Mouse (Mus musculus) intestine, postnatal 0 days (tissue): Measurements from ENCODE around the gene Tcf7l1. TPM values are rescaled to one million over a fixed set of nuclear protein-coding genes. Genes with fewer than 3 reads are reported as not detected.

ENCODE experiments used
- ATAC-seq: fragments of 200-750 bp; cut with Nextera tagmentation; 2 replicates; pipeline ENCODE4 v1.8.0; 2017; ENCODE audit warnings: mild to moderate bottlenecking, moderate TSS enrichment, moderate library complexity
- H3K27ac ChIP-seq: fragments of 300-500 bp; sonication (generic); 2 replicates; pipeline ENCODE4 v1.5.1; 2014; ENCODE audit warnings: mild to moderate bottlenecking, low read depth, low read length, moderate library complexity
- H3K27me3 ChIP-seq: fragments of 300-500 bp; sonication (generic); replicated peaks from 2 replicates; pipeline ENCODE4 v1.6.1; 2014; ENCODE audit warnings: low read length, mixed read lengths; ENCODE audit not compliant: control insufficient read depth, insufficient read depth
- H3K36me3 ChIP-seq: fragments of 300-500 bp; sonication (generic); 2 replicates; pipeline ENCODE4 v1.6.1; 2014; ENCODE audit warnings: mild to moderate bottlenecking, moderate library complexity; ENCODE audit not compliant: control insufficient read depth, insufficient read depth
- H3K4me1 ChIP-seq: fragments of 300-500 bp; sonication (generic); replicated peaks from 2 replicates; pipeline ENCODE4 v1.6.1; 2014; ENCODE audit warnings: antibody characterized with exemption, low read length, mixed read lengths; ENCODE audit not compliant: control insufficient read depth, insufficient read depth
- H3K4me2 ChIP-seq: fragments of 300-500 bp; sonication (generic); replicated peaks from 2 replicates; pipeline ENCODE4 v1.6.1; 2014; ENCODE audit warnings: low read depth, mild to moderate bottlenecking, moderate library complexity
- H3K4me3 ChIP-seq: fragments of 300-500 bp; sonication (generic); 2 replicates; pipeline ENCODE4 v1.5.1; 2014; ENCODE audit warnings: low read depth, low read length
- H3K9ac ChIP-seq: fragments of 300-500 bp; sonication (generic); 2 replicates; pipeline ENCODE4 v1.6.1; 2014; ENCODE audit warnings: mild to moderate bottlenecking, low read depth, low read length
- H3K9me3 ChIP-seq: fragments of 300-500 bp; sonication (generic); 2 replicates; pipeline ENCODE4 v1.6.1; 2016; ENCODE audit warnings: mixed run types; ENCODE audit not compliant: control insufficient read depth
- CTCF ChIP-seq: sonication (generic); IDR thresholded peaks from 2 replicates; pipeline ENCODE4 v1.5.1; 2016; ENCODE audit warnings: low read depth, mild to moderate bottlenecking, control low read depth, antibody characterized with exemption, moderate library complexity
- WGBS: fragments of 180-500 bp; shearing (Covaris S2); extraction: QIAGEN DNeasy Blood & Tissue Kit; methylation state at CpG from one replicate; pipeline ENCODE4 v1.1.7; 2014; 5-methylcytosine and 5-hydroxymethylcytosine counted together
- polyA plus RNA-seq: library from polyadenylated mRNA; unstranded; fragments of >200 nt; fragmentation: Nextera tagmentation; extraction: Ambion mirVana; gene quantifications from 2 replicates; pipeline ENCODE4 v1.2.1, GENCODE M21; 2015

The Tcf7l1 gene
- polyA plus RNA-seq, 1 experiment from 2014 or later, result 6.8 TPM

DNA sequence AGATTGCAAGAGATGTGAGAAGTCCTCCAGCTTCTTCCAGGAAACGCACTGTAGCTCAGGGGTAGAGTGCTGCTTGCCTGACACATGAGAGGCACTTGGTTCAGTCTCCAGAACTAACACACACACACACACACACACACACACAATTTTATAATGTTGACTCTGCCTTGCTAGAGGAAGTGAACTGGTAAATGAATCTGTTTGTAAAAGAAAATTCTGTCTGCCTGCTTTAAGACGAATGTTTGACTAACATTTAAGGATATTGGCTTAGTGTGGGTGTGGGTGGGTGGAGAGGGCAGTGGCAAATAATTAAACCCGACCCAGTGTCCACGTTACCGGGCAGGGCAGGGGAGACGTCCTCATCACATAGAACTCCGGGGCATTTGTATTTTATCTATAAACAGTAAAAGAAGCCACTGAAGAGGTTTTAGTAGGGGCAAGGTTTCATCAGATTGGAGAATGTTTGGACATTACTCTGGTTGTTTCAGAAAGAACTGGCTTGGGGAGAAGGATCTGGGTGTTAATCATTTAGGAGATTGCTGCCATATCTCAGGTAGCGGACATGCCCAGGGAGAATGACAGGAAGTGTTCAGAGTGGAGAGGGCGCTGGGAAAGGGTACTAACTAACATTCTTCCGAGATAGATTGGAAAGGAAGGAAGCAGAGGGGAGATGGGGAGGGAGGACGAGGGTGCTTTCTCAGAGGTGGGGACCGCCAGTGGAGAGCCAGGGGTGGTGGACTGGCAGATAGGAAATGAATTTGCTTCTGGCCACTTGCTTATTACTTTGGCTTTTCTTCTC is 169.1 kb downstream of the Tcf7l1 start:
- Histone ChIP-seq H3K4me3 (no peak overlapping the region), H3K27ac (peak overlapping the region; percentile 66), H3K36me3 (no peaks in the 10 kb centered on the region), H3K27me3 (no peaks in the 10 kb centered on the region), H3K4me2 (peak overlapping the region; percentile 55), H3K9me3 (no peaks in the 10 kb centered on the region), H3K9ac (no peak overlapping the region), H3K4me1 (no peaks in the 10 kb centered on the region)
- 13% methylated on average over 12 of the region's 12 CpGs for WGBS
- TF ChIP-seq CTCF, result no peak
- peak; percentile 44 for ATAC-seq

DNA sequence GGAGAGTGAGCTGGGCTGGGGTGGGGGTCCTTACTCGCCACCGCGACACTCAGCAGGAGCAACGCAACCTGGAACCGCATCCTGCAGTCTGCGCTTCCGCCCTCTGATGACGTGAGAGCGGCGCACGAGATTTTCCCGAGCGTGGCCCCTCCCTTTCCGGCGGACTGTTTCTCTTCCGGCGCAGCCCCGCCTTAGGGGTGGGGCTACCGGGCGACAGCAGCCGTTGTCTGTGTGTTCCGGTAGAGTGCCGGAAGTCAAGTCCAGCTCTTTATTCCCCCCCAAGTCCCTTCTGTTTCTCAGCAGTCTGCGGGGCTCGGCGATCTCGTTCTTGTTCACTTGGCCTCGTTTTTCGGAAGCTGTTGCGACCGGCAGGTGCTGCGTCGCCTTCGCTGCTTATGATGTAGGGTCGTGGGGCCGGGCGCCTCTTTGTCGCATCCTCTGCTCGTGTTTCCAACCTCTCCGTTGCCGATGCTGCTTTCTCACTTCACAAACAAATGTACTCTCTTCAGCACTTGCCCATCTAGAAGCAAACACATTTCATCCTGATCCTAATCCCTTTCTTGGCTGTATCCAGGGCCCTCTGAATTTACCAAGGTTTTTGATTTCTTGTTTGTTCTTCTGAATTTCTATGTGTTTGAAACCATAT is 172.3 kb downstream of the Tcf7l1 start, which contains the start of gene Tgoln1:
TSS of gene Tgoln1 (minus strand) at position 358 of the 646 bp plus-strand sequence.
- no peaks in the 10 kb centered on the region for H3K4me1 ChIP-seq
- H3K4me2 ChIP-seq, result peak within 1 kb of the TSS; percentile 71
- 0 out of 2 replicates have a peak, but pooled peaks have one; percentile 9 for TF ChIP-seq CTCF
- peak; percentile 86 for ATAC-seq
- H3K9me3 ChIP-seq, result no peaks in the 10 kb centered on the region
- H3K36me3 ChIP-seq, result peaks cover 16% of the 10 kb centered on the region; the same call in 1 of the 2 replicates
- WGBS, result 0% methylated on average over 38 of the region's 41 CpGs
- H3K9ac ChIP-seq, result peak within 1 kb of the TSS; percentile 70
- H3K27ac ChIP-seq, result peak within 1 kb of the TSS; percentile 93
- no peaks in the 10 kb centered on the region for H3K27me3 ChIP-seq
- H3K4me3 ChIP-seq, result peak within 1 kb of the TSS; percentile 73

- Histone ChIP-seq H3K27me3 (no peaks in the 10 kb centered on the region), H3K36me3 (peaks cover 23% of the 10 kb centered on the region; the same call in 1 of the 2 replicates), H3K4me1 (no peaks in the 10 kb centered on the region), H3K9me3 (no peaks in the 10 kb centered on the region), H3K4me3 (peak overlapping the region; percentile 73), H3K27ac (peak overlapping the region; percentile 47), H3K4me2 (peak overlapping the region; percentile 71), H3K9ac (peak overlapping the region; percentile 70)
- no peak for ATAC-seq
- 15% methylated on average over 25 of the region's 25 CpGs for WGBS
- TF ChIP-seq CTCF, result no peak
These were observed 173.3 kb downstream of the Tcf7l1 start for GRCm38 (mm10) chr6:72615561-72616375.

DNA sequence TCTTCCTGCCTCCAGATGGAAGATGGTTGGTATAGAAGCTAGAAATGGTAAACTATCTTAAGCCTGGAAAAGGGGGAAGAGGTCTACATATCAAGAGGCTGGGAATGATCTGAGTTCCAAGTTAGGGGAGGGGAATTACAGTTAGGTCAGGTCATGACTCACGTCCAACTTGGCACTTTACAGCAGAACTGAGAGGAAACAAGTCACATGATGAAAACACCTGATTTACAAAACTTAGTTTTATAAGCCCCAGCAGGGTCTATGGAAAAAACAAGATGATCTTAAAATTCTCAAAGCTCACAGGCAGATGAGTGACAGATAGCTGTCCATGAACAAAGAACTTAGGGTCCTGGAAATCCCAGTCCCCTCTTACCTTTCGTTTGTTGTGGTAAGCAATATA is 173.9 kb downstream of the Tcf7l1 start:
- no peak for ATAC-seq
- H3K36me3 ChIP-seq, result peaks cover 28% of the 10 kb centered on the region; the same call in 1 of the 2 replicates
- 30% methylated on average over 2 of the region's 2 CpGs for WGBS
- peak overlapping the region; percentile 71 for H3K4me2 ChIP-seq
- TF ChIP-seq CTCF, result no peak
- peak overlapping the region; percentile 70 for H3K9ac ChIP-seq
- H3K4me1 ChIP-seq, result no peaks in the 10 kb centered on the region
- no peaks in the 10 kb centered on the region for H3K9me3 ChIP-seq
- H3K4me3 ChIP-seq, result peak overlapping the region; percentile 73
- no peaks in the 10 kb centered on the region for H3K27me3 ChIP-seq
- peak overlapping the region; percentile 47 for H3K27ac ChIP-seq

- Histone ChIP-seq H3K9ac (no peak overlapping the region), H3K9me3 (no peaks in the 10 kb centered on the region), H3K4me1 (no peaks in the 10 kb centered on the region), H3K4me2 (no peak overlapping the region), H3K36me3 (peaks cover 66% of the 10 kb centered on the region), H3K27ac (no peak overlapping the region), H3K4me3 (no peak overlapping the region), H3K27me3 (no peaks in the 10 kb centered on the region)
- no peak for ATAC-seq
- WGBS, result 73% methylated on average over 4 of the region's 4 CpGs
- no peak for TF ChIP-seq CTCF
These were observed 178.8 kb downstream of the Tcf7l1 start for GRCm38 (mm10) chr6:72610261-72610660.
